Mouse (Mus musculus) B cell, adult 2 months (primary cell): ENCODE results near the gene Igsf21.
A peak's percentile ranks its signal among the peaks of the same experiment; 100 is the strongest.

Experiments
- DNase-seq, 2 experiments: peaks; one replicate each; pipeline ENCODE4 v3.0.0; 2022

The Igsf21 gene

GRCm38 (mm10) chr4:140140485-140140884 lies 106.1 kb downstream of the Igsf21 start:
- no peak for DNase-seq

GRCm38 (mm10) chr4:140138846-140139245 lies 107.7 kb downstream of the Igsf21 start:
- no peak for DNase-seq

DNA sequence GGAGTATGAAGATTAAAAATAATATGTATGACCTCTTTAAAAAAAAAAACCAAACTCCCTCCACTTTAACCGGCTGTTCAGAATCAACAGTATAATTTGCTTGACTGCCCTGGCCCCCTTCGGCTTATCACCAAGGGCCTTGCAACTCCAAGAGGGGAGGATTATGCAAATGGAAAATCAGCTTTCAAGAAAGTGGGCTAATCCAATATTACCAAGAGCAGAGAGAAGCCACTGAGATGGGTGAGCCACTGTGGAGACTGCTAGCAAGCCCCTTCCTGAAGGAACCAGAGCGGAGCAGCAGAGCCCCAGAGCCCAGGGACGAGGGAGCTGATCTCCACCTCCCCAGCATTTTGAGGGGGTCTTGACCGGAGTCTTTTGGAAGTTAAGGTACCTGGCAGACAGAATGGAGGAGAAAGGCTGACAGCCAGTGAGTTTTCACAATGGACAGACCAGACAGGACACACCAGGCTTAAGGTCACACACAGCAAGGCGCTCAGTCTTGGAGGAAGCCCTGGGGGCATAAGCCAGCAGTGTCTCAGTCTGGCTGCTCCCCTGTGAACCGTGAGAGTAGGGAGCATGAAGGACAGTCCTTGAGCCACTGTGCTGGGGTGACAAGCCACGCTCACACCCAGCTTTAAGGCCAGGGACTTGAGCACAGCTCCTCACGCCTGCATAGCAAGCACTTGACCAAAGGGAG lies 114.8 kb downstream of the Igsf21 start:
- DNase-seq, result no peak

DNA sequence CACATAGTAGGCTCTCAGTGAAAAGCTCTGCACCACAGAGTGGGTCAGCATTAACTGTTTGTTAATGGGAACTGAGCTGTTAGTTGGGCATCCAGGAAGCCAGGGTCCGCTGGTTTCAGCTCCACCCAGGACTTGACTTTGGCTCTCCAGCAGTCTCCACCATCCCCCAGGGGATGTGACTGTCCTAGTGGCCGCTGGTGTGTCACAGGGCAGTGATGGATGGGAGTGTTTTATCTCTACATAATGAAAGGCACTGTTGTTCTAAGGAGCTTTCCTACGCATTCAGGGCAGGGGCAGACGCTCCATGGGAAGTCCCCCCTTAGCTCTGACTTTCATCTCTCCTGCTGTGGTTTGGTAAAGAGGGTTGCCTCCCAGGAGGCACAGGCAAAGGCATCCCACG lies 115.4 kb downstream of the Igsf21 start:
- no peak for DNase-seq

DNA sequence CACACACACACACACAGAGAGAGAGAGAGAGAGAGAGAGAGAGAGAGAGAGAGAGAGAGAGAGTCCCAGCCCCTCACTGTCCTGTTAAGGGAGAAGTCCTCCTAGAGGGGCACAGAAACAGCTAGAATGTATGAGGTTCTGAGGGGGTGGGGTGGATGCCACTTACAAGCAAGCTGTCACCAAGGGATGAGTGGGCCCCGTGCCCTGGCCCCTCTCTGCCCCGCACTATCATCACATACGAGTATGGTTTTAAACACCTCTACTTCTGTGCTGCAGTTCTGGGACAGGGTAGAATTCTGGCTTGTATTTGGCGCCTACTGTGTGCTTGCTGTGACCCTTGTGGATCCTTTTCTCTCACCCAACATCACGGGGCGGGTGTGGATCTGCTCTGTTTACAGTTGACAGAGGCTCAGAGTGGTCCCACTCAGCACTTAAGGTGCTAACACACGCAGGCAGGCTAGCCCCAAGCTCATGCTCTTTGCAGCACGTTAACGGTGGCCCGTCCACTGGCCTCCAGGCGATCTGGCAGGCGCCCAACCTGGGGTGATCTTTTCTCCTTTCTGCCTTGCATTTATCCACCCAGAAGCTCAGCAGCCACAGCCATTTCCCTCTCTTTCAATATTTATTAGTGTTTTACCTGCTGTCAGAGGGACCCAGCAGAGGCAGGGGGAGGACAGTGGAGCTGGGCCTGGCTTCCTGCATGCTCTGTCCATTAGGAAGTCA lies 116.9 kb downstream of the Igsf21 start:
- DNase-seq, result no peak

DNA sequence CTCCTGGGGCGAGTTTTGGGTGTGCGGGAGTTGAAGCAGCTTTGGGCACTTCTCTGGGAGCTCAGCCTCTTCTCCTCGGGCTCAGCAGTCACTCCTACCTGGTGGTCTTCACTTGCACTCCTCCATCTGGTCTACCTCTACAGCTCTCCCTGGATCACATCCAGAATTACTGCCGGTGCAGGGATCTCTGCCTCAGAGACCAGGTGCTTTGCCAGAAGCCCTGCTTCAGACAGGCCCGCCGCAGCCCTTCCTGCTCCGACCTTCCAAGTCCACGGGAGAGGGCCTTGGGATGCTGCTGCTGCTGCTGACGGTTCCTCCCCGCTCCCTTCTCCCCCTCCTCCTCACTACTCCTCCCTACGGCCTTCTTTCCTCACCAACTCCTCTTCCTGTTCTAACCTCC lies 118.5 kb downstream of the Igsf21 start:
- DNase-seq, result no peak

GRCm38 (mm10) chr4:140125806-140126205 lies 120.8 kb downstream of the Igsf21 start:
- no peak for DNase-seq

- DNase-seq, result no peak
Measured at GRCm38 (mm10) chr4:140122534-140122933, 124.0 kb downstream of the Igsf21 start.

- no peak for DNase-seq
Measured at GRCm38 (mm10) chr4:140117275-140117691, 129.3 kb downstream of the Igsf21 start.

DNA sequence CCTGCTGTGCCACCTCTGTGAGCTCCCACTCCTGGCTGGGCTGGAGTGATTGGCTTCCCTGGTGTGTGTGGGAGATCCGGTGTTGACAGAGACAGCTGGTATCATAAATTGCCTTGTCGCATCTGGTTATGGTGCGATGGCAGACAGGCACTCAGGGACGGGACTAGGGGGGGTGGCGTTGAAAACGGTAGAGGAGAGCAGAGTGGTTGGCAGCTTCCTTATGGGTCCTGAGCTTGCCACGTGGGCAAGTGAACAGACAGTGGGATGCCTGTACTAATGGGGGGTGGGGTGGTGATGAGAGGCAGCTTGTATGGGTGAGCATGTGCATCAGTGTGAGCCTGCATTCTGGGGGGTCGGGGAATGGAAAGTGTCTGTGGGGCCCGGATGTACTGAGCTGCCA lies 130.8 kb downstream of the Igsf21 start:
- DNase-seq, result no peak

DNA sequence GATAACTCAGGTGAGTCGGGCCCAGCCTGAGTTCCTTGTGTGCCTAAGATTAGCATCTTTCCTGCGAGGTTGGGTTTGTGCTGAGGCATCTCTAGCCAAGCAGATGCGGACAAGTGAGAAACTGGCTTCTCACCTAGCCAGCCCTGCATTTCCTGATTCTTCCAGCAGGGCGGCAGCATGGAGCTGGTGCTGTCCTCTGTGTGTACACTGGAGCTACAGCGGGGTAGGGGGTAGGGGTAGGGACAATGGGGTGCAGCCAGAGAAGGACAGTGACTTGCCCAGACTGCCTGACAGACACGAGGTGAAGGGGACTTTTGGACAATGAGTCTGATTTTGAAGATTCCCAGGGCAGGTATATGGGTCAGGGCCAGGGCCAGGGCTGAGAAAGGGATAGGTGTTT lies 131.5 kb downstream of the Igsf21 start:
- no peak for DNase-seq

GRCm38 (mm10) chr4:140113690-140114475 lies 132.7 kb downstream of the Igsf21 start:
- DNase-seq, result no peak

DNA sequence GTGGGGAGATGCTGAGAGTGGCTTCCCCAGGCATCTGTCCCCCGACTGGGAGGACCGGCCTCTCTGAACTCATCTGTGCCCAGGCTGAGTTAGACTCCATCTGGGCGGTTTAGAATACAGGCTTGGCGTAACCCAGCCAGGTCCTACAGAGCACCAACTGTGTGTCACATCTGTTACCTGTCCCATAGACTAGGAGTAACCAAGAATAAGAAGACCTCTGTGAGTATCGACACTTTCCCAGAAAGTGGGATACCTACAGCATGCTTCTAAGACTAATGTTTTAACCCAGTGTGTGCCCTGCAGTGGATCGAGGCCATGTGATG lies 137.0 kb downstream of the Igsf21 start:
- DNase-seq, result no peak

- DNase-seq, result no peak
Measured at GRCm38 (mm10) chr4:140108871-140109625, 137.5 kb downstream of the Igsf21 start.

DNA sequence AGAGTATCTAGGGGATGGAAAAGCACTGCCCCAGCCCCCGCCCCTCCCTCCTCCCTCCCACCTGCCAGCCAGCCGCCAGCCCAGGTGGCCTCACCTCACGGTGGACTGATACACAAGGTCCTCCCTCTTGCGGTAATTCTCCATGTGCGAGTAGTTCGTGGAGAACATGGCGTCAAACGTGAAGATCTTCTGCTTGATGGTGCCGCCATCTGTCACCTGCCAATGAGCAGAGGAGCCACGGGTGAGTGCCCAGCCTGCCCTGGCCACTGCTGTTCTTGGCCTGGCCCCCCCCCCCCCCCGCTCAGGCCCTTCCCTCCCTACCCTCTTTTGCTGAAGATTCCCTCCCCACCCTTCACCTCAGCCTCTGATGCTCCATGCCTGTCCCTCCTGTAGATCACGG lies 139.4 kb downstream of the Igsf21 start:
- no peak for DNase-seq

- DNase-seq, result no peak
Measured at GRCm38 (mm10) chr4:140104795-140105194, 141.8 kb downstream of the Igsf21 start.

DNA sequence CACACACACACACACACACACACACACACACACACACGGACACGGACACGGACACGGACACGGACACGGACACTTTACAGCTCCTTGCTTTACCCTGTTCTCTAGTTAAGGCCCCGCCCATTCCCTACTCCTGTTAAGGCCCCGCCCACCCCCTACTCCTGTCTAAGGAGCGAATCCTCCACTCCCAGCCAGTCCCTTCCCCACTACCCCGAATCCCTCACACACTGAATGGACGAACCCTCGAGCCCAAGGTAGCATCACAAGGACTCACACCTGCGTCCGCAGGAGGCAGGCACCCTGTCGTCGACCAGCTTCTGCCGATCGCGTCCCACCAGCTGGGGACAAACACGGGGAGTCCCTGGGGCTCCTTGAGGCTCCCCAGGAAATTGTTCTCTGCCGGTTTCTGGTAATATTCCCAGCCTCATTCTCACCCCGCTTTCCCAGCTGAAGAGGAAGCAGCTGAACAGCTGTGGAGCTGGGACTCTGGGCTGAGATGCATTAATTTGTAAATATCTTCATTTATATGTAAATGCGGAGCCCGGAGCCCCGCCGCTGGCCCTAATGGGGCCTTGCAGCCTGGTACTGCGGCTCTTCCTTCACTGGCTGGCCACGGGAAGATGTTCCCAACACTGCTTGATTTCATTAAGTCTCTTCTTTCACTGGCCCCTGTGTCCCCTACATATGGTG lies 143.1 kb downstream of the Igsf21 start:
- DNase-seq, result no peak

DNA sequence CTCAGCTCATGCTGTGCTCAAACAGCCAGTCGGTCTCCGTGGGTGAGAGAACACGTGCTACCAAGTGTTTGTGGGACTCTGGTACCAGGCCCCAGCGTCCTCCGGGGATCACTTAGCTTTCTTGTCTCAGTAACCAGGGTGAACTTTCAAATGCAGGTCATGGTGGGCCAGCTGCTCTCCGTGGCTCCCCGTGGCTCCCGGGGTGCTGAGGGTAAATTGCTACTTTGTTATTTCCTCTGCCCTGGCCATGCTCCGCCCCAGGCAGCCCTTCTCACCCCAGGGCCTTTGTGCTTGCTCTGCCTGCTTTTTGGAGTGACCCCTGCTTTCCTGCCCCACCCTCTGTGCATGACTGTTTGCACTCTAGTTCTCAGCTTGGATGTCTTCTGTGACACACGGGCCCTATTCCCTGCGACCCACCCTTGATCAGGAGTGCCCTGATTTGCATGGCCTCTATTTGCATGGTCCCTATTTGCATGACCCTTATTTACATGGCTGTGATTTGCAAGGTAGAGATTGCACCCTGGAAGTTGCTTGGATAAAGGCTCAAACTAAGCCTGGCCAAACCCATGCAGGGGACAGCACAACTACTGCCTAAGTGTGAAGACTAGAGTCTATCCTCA lies 143.9 kb downstream of the Igsf21 start:
- no peak for DNase-seq

GRCm38 (mm10) chr4:140101106-140101505 lies 145.5 kb downstream of the Igsf21 start:
- DNase-seq, result peak; percentile 25 to 26

DNA sequence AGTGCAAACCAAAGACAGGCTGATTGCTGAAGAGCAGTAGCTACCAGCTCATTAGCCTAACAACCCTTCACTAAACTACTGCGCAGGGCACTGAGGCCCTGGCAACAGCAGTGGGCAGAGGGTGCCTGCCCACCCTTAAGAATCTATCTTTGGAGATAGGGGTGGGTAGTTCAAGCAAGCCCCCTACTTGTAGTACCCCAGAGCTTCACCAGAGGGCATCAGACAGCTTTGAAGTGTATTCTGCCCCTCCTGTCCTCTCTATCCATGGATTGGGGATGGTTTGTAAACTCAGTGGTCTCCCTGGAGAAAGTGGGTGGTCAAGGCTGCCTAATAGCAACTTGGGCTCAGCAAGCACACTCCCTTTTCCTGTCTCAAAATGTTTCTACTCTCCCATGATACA lies 146.4 kb downstream of the Igsf21 start:
- no peak for DNase-seq

GRCm38 (mm10) chr4:140096283-140096682 lies 150.3 kb downstream of the Igsf21 start:
- no peak for DNase-seq

- DNase-seq, result no peak
Measured at GRCm38 (mm10) chr4:140094835-140095234, 151.7 kb downstream of the Igsf21 start.
